Mouse (Mus musculus): ENCODE measurements at regions not wholly inside any gene's neighbourhood (a gene's known extent, or its start where the extent isn't known, plus 50 kb on each side); places are given as distances from the start of the nearest gene placed in this dataset.
A peak's percentile ranks its signal among the peaks of the same experiment; 100 is the strongest.

- intact Hi-C loops (cut with DNase I), result no loop called here
- no peak for DNase-seq (ENCODE audit: low spot score in 2 of 2)
Observed at GRCm38 (mm10) chr1:153962161-153962720, 62.2 kb upstream of the Teddm2 start.

- intact Hi-C loops (cut with DNase I), result no loop called here
- no peak for DNase-seq (ENCODE audit: low spot score in 2 of 2)
Observed at GRCm38 (mm10) chr1:153963744-153964342, 63.8 kb upstream of the Teddm2 start.

DNA sequence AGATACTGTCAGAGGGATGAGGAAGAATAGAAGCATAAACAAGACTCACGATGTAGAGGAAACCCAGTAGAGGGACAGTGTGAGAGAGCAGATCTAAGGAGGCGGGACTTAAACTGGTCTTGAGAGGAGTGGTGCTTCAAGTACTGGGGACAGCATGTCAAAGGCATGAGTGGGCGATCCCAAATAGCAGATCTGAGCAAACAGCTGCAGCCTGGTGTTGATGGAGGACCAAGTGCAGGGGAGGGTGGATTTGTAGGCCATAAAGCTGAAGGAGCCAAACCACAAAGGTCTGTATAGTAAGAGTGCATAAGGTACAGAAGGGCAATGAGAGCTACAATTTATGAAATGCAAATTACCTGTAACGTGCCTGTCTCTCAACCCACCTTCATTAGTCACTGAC is 69.4 kb upstream of the Teddm2 start:
- intact Hi-C loops (cut with DNase I), result no loop called here
- no peak for DNase-seq (ENCODE audit: low spot score in 2 of 2)

DNA sequence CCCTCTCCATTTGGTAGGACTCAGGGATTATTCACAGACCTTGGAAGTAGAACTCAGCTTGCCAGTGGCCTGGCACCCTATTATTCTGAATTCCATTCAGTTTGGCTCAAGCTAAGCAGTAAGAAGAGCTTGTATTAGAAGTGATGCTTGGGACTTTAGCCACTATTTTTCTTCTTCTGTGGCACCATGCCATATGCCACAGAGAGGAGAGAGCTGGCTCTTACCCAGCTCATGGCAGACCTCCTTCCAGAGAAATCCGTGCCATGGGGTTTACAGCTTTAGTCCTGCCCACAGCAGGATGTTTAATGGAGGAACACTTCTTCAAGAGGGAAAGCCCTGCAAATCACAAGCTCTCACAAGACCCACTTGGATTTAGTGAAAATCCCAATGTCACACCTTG is 74.3 kb upstream of the Teddm2 start:
- intact Hi-C loops (cut with DNase I), result no loop called here
- DNase-seq (ENCODE audit: low spot score in 2 of 2), result no peak

DNA sequence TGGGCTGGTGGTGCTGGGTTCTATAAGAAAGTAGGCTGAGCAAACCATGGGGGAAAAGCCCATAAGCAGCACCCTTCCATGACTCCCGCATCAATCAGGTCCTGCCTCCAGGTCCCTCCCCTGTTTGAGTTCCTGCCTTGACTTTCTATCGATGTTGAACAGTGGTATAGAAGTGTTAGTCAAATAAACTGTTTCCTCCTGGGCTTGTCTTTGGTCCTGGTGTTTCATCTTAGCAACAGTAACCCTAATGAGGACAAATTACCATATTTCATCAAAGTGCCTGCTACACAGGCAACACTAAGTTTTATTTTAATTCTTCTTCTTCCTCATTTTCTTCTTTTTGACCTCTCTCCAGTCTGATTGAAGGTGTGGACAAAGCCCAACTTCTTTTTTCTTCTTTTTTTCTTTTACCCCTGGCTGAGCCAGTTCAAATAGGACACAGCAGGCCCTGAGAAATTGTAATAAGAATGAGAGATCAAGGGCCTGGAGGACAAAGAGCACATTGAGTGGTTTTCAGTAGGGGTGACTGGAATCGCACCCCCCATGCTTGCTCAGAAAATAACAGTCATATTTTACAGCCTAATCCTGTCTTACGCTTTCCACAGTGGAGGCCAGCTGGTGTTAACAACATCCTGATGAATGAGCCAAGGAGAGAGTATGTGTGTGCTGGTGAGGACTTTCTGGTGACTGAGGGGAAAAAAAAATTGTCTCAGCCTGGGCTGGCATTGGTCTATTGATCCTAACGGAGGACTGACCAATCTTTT is 78.1 kb upstream of the Teddm2 start:
- peak; percentile 22 for DNase-seq (ENCODE audit: low spot score in 2 of 2)

DNA sequence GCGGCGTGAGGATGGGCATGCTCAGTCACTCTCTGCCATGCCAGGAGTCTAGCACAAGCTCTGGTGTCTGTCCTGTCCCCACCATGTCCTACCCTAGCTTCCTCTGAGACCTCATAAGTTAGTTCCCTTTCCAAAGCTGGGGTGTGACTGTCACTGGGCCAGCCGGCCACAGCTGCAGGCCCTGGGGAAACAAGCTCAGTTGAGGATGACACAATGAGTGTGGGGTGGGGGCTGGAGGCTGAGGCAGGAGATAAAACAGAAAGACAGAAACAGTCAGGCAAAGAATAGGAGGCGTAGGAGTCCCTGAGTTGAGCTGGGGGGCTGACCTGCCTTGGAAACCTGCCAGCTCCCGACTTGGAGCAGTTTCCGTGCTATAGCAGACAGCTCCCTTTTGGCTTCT is 80.9 kb upstream of the Teddm2 start:
- DNase-seq (ENCODE audit: low spot score in 2 of 2), result peak; percentile 35 to 44
- intact Hi-C loops (cut with DNase I), result no loop called here

More for the DNA sequence above, 78.1 kb upstream of the Teddm2 start:
- intact Hi-C loops (cut with DNase I), result no loop called here

- DNase-seq (ENCODE audit: low spot score in 2 of 2), result no peak
- intact Hi-C loops (cut with DNase I), result no loop called here
Observed at GRCm38 (mm10) chr1:153985595-153985994, 85.6 kb upstream of the Teddm2 start.

DNA sequence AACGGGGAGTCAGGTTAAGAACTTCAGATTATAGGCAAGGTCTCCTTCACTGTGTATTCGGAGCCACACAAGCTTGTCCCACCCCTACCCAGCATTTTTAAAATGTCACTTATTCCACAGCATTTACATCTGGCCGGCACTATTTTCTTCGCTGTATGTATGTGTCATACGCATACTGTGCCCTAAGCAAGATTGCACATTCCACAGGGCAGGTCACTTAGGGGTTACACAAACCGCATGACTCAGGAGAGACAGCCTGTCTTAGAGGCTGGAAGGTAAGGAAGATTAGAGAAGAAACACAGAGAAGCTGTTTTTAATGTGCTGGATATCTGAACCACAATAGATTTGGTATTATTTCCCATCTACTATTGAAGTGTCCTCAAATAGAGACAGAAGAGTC is 86.6 kb upstream of the Teddm2 start:
- intact Hi-C loops (cut with DNase I), result no loop called here
- DNase-seq (ENCODE audit: low spot score in 2 of 2), result no peak

GRCm38 (mm10) chr1:153988297-153988696 is 88.3 kb upstream of the Teddm2 start:
- intact Hi-C loops (cut with DNase I), result no loop called here
- no peak for DNase-seq (ENCODE audit: low spot score in 2 of 2)

DNA sequence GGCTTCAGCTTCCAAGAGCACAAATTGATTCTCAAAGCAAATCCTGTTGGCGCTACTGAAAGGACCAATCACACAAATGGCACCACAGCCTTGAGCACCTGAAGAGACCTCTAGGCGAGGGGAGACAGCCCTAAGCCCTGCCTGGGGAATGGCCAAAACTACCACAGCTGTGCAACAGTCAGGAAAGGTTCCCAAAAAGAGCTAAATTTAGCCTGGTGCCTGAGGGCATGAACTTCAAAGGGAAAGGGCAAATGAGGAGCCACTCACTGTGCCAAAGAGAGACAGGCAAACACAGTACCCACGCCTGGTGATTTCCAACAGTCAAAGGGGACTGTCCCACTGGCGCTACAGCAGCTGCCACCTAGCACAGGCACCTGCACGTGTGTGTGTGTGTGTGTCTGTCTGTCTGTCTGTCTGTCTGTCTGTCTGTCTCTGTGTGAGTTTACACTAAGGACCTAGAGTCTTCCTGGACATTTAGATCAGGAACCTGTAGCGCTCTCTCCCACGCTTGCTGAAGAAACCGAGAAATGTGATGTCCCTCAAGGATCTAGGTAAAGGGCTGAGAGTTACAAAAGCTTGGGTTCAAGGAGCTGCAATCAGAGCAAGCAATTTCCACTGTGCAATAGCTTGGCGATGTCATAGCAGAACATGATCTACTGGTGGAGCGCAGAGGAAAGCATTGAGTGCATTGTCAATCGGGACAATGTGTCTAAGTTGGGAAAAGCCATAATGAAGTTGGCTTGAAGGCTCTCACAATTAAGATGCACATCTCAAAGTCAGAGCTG is 90.8 kb upstream of the Teddm2 start:
- no peak for DNase-seq (ENCODE audit: low spot score in 2 of 2)
- intact Hi-C loops (cut with DNase I), result no loop called here

DNA sequence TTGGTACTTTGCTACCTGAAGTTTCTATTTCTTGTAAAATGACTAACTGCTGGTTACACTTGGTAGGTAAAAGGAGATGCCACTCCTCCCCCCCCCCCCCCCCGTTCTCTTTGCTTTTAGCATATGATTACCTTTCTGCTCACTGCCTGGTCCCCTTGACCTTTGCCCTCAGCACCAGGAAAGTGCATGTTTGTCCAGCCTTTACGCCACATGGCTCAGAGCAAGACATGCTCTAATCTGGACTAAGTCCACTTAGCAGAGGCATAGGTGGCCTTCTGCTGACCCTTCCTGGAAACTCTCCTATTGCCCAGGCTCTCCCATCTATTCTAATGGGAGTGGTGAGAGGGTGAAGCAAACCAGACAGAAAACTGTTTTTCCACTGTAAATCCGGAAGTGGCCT is 92.4 kb upstream of the Teddm2 start:
- DNase-seq (ENCODE audit: low spot score in 2 of 2), result no peak
- intact Hi-C loops (cut with DNase I), result no loop called here

- intact Hi-C loops (cut with DNase I), result no loop called here
- DNase-seq (ENCODE audit: low spot score in 2 of 2), result no peak
Observed at GRCm38 (mm10) chr1:153994871-153995270, 94.8 kb upstream of the Teddm2 start.

DNA sequence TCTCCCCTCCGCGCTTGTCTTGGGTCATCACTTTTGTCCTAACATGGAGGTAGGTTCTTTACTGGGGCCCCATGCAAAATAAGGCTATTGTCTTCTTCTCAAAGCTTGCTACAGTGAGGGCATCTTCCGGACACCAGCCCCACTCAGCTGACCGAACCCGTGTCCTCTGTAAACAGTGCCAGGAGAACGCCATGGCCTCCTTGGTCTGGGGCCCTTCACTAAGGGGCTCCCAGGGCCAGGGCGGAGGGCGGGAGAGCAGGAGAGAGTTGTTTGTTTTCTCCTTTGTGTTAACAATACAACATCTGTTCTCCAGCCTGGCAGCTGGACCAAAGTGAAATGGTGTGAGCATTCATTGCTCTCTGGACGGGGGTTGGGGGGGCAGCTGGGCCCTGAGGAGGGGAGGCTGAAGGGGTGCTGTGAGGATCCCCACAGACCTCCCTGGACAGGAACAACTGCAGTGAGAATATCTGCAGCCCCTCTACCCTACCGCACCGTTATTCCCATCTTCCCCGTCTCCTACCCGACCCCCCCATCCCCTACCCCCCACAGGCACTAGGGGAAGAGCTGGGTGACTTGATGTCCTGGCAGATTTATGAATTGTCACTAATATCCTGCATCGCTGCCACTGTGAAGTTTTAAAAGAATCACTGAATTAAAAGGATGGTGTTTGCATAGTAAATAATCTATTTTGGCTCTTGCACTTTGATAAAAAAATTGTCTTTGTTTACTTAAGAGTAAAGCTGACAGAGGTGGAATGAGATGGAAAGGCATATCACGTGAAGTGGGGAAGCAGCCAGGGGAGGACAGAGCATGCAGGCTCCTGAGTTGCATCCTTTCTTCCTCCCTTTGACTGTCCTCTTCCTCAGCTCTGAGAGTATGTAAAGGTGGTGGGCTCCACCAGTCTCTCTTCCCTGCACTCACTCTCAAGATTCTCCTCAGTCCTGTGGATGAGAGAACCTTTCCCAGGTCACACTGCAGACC is 97.5 kb upstream of the Teddm2 start:
- intact Hi-C loops (cut with DNase I), result no loop called here
- DNase-seq (ENCODE audit: low spot score in 2 of 2), result no peak

DNA sequence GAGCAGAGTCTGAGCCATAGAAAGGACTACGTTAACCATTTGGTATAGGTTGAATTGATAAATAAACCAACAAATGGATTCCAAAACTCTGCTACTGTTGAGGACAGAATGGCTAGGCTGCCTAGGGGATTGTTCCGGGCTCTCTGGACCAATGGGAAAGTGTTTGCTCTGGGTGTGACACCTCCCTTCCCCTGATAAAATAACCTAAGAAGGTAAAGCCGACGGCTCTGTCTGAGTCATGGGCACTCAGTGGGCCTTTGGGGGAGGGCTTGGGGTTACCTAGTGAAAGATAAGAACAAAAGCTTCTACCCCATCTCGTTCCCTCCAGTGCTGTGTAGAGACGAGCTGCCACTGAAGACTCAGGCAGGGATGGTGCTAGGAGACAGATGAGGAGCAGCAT is 99.7 kb upstream of the Teddm2 start:
- intact Hi-C loops (cut with DNase I), result no loop called here
- no peak for DNase-seq (ENCODE audit: low spot score in 2 of 2)

DNA sequence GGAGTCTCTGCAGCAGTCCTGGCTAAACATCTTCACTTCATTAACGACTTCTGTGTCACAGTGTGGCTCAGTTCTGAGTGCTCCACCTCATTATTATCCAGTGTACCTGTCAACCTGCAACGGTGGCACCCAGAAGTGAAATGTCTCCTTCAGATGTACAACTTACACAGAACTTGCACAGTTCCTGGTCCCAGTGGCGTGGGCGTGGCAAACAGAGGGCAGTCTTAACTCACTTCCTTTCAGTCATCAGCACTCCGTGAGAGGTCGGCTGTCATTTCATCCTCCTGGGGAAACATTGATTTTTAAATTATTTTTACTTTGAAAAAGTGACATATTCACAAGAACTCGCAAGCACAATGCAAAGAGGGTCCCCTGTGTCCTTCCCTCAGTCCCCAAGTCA is 103.6 kb upstream of the Teddm2 start:
- no peak for DNase-seq (ENCODE audit: low spot score in 2 of 2)
- intact Hi-C loops (cut with DNase I), result no loop called here

- DNase-seq (ENCODE audit: low spot score in 2 of 2), result no peak
- intact Hi-C loops (cut with DNase I), result no loop called here
Observed at GRCm38 (mm10) chr1:154004647-154005046, 104.6 kb upstream of the Teddm2 start.

DNA sequence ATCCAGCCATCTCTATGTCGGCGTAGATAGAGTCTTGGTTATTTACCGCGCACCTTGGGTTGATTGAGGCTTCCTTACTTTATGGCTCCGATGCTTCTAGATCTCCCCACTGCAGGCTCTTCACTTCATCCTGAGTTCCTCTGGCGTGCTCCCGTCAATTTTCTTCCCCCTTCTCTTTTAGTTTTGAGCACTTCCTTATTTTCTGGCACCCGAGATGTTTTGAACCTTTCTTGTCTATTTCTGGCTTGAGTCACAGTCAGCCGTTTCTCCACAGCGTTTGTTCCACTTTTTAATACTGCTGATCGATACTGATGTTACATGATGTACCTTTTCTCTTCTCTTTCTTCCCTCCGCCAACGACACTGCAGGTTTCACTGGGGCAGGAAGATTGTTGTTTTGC is 106.0 kb upstream of the Teddm2 start:
- no peak for DNase-seq (ENCODE audit: low spot score in 2 of 2)
- intact Hi-C loops (cut with DNase I), result no loop called here

DNA sequence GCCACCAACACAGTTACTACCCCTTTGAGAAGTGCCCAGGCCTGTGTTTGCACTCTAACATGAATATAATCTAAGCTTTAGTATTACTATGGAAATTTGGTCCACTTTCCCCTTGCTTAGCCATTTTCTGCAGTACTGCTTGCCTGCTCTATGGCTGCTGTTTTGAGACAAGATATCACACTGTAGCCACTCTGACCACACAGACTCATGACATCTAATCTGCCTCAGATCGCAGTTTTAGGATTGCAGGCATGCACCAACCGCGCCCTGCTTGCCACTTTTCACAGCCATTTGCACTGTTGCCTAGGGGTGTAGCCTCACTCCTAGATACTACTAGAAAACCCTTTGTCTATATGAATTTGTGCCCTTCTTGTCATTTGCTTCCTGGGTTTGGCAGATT is 107.4 kb upstream of the Teddm2 start:
- intact Hi-C loops (cut with DNase I), result no loop called here
- DNase-seq (ENCODE audit: low spot score in 2 of 2), result no peak

DNA sequence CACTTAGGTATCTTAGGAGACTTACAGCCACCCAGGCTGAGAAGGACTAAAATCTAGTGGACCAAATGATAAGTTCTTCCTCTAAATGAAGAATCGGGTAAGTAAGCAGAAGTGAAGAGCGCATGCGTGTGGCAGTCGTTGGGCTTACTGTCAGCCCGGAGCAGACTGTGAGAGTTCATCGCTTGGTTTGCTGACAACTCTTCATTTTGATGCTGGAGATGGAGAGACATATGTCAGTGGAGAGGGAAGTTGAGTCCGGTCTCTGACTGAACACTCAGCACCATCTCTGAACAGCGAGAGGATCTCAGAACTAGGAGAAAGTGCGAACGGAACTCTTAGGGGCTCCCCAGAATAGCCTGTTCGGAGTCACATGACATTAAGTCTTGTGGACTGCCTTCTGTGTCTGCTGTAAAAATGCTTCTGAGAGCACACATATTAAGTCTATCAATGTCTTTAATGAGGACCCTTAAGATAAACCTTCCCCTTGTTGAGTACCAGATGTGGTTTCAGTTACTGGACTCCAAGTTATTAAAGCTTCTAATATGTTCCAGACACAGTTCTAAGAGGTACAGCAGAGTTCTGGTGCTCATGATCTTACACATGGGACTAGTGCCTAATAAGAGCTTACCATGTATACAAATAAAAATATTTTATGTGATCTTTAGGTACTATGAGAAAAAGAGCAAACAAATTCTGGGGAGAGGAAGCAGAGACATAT is 108.7 kb upstream of the Teddm2 start:
- intact Hi-C loops (cut with DNase I), result no loop called here
- peak in 1 of 2 experiments; percentile 33 for DNase-seq (ENCODE audit: low spot score in 2 of 2)

Measured in left cerebral cortex, postnatal 14 days (tissue).